Mouse (Mus musculus) stomach, embryonic 14.5 days (tissue): ENCODE results near the gene Eif1ad. TPM values are rescaled to one million over a fixed set of nuclear protein-coding genes. Genes with fewer than 3 reads are reported as not detected.
A peak's percentile ranks its signal among the peaks of the same experiment; 100 is the strongest.
"Not testable (repeated sequence)": the region's sequence is repeated elsewhere in the genome, so short reads cannot be mapped to it uniquely, and the experiment has no call there.

Experiments
- ATAC-seq: fragments of 200-750 bp; cut with Nextera tagmentation; 2 replicates; pipeline ENCODE4 v1.8.0; 2017; ENCODE audit warnings: low read depth, moderate TSS enrichment; ENCODE audit not compliant: insufficient number of reproducible peaks, insufficient read depth, low FRiP score
- H3K27ac ChIP-seq: fragments of 300-500 bp; sonication (generic); 2 replicates; pipeline ENCODE4 v1.5.1; 2014; ENCODE audit warnings: mild to moderate bottlenecking, low read length, moderate library complexity, mixed read lengths
- H3K27me3 ChIP-seq: fragments of 300-500 bp; sonication (generic); 2 replicates; pipeline ENCODE4 v1.6.1; 2014; ENCODE audit warnings: low read length, control low read depth, mixed read lengths; ENCODE audit not compliant: control insufficient read depth, insufficient read depth
- H3K36me3 ChIP-seq: fragments of 300-500 bp; sonication (generic); 2 replicates; pipeline ENCODE4 v1.6.1; 2014; ENCODE audit warnings: mild to moderate bottlenecking, control low read depth, low read length, moderate library complexity, mixed read lengths; ENCODE audit not compliant: control insufficient read depth, insufficient read depth
- H3K4me1 ChIP-seq: fragments of 300-500 bp; sonication (generic); 2 replicates; pipeline ENCODE4 v1.6.1; 2014; ENCODE audit warnings: low read length, control low read depth, mixed read lengths; ENCODE audit not compliant: control insufficient read depth, insufficient read depth
- H3K4me2 ChIP-seq: fragments of 300-500 bp; sonication (generic); replicated peaks from 2 replicates; pipeline ENCODE4 v1.6.1; 2014; ENCODE audit warnings: low read depth, low read length, control low read depth
- H3K4me3 ChIP-seq: fragments of 300-500 bp; sonication (generic); 2 replicates; pipeline ENCODE4 v1.5.1; 2014; ENCODE audit warnings: low read depth, low read length, control low read depth
- H3K9ac ChIP-seq: fragments of 300-500 bp; sonication (generic); replicated peaks from 2 replicates; pipeline ENCODE4 v1.6.1; 2014; ENCODE audit warnings: low read depth, mild to moderate bottlenecking, control low read depth, low read length, moderate library complexity, mixed read lengths
- H3K9me3 ChIP-seq: fragments of 300-500 bp; sonication (generic); 2 replicates; pipeline ENCODE4 v1.6.1; 2016; ENCODE audit warnings: low read depth, low read length, control low read depth; ENCODE audit not compliant: control insufficient read depth
- WGBS: fragments of 180-500 bp; shearing (Covaris S2); extraction: QIAGEN DNeasy Blood & Tissue Kit; methylation state at CpG from one replicate; pipeline ENCODE4 v1.1.7; 2014; 5-methylcytosine and 5-hydroxymethylcytosine counted together
- polyA plus RNA-seq: library from polyadenylated mRNA; unstranded; fragments of >200 nt; fragmentation: Nextera tagmentation; extraction: Ambion mirVana; gene quantifications from 2 replicates; pipeline ENCODE4 v1.2.1, GENCODE M21; 2014

The Eif1ad gene
- polyA plus RNA-seq, 1 experiment from 2014 or later, result 45.9 TPM

- peak overlapping the region; percentile 95 for H3K4me3 ChIP-seq
Observed at GRCm38 (mm10) chr19:5388011-5388441, 21.5 kb downstream of the Eif1ad start.

GRCm38 (mm10) chr19:5388588-5389242, 22.2 kb downstream of the Eif1ad start, which contains the start of gene Sart1:
Gene Sart1, minus strand, starts transcription at chr19:5388703.
- peaks cover 19% of the 10 kb centered on the region for H3K4me1 ChIP-seq
- peaks cover 22% of the 10 kb centered on the region for H3K36me3 ChIP-seq
- peak; percentile 95 for ATAC-seq
- H3K4me2 ChIP-seq, result peak within 1 kb of the TSS; percentile 86
- no peaks in the 10 kb centered on the region for H3K9me3 ChIP-seq
- peak within 1 kb of the TSS; percentile 83 for H3K9ac ChIP-seq
- no peaks in the 10 kb centered on the region for H3K27me3 ChIP-seq
- WGBS, result 3% methylated on average over 43 of the region's 43 CpGs
- H3K4me3 ChIP-seq, result peak within 1 kb of the TSS; percentile 95
- peak within 1 kb of the TSS; percentile 87; the same call in 1 of the 2 replicates for H3K27ac ChIP-seq

More at GRCm38 (mm10) chr19:5388011-5388441, 21.5 kb downstream of the Eif1ad start:
- Histone ChIP-seq H3K4me2 (peak overlapping the region; percentile 86), H3K27ac (peak overlapping the region; percentile 79; the same call in 1 of the 2 replicates), H3K9ac (peak overlapping the region; percentile 83), H3K4me1 (peaks cover 19% of the 10 kb centered on the region), H3K27me3 (no peaks in the 10 kb centered on the region), H3K36me3 (peaks cover 28% of the 10 kb centered on the region), H3K9me3 (no peaks in the 10 kb centered on the region)
- WGBS, result under 1% methylated on average over 43 of the region's 43 CpGs
- ATAC-seq, result peak; percentile 21; the same call in 1 of the 2 replicates

- whole genome bisulfite sequencing, result 20% methylated on average over 12 of the region's 12 CpGs
- Histone ChIP-seq H3K9ac (peak overlapping the region; percentile 37; the same call in 1 of the 2 replicates), H3K9me3 (no peaks in the 10 kb centered on the region), H3K27ac (peak overlapping the region; percentile 52; the same call in 1 of the 2 replicates), H3K4me2 (peak overlapping the region; percentile 86), H3K36me3 (peaks cover 12% of the 10 kb centered on the region; the same call in 1 of the 2 replicates), H3K4me3 (peak overlapping the region; percentile 95), H3K27me3 (no peaks in the 10 kb centered on the region), H3K4me1 (peaks cover 19% of the 10 kb centered on the region)
- no peak for ATAC-seq
Observed at GRCm38 (mm10) chr19:5389647-5390046, 23.1 kb downstream of the Eif1ad start.

- ATAC-seq, result no peak
- Histone ChIP-seq H3K27ac (peak overlapping the region; percentile 52; the same call in 1 of the 2 replicates), H3K9me3 (no peaks in the 10 kb centered on the region), H3K4me3 (peak overlapping the region; percentile 95), H3K4me1 (peaks cover 19% of the 10 kb centered on the region), H3K36me3 (0 out of 2 replicates have a peak, but pooled peaks cover 5% of the 10 kb centered on the region), H3K4me2 (peak overlapping the region; percentile 86), H3K9ac (peak overlapping the region; percentile 37; the same call in 1 of the 2 replicates), H3K27me3 (no peaks in the 10 kb centered on the region)
- WGBS, result 49% methylated on average over 8 of the region's 8 CpGs
Observed at GRCm38 (mm10) chr19:5390416-5390815, 23.9 kb downstream of the Eif1ad start.

- ATAC-seq, result no peak
- no peak overlapping the region for H3K9ac ChIP-seq
- no peak overlapping the region for H3K4me3 ChIP-seq
- H3K27me3 ChIP-seq, result no peaks in the 10 kb centered on the region
- H3K36me3 ChIP-seq, result no peaks in the 10 kb centered on the region
- no peak overlapping the region for H3K27ac ChIP-seq
- WGBS, result 56% methylated on average over 4 of the region's 4 CpGs
- peaks cover 7% of the 10 kb centered on the region; the same call in 1 of the 2 replicates for H3K4me1 ChIP-seq
- no peaks in the 10 kb centered on the region for H3K9me3 ChIP-seq
- no peak overlapping the region for H3K4me2 ChIP-seq
Observed at GRCm38 (mm10) chr19:5392892-5393291, 26.4 kb downstream of the Eif1ad start.

GRCm38 (mm10) chr19:5394168-5394567, 27.6 kb downstream of the Eif1ad start:
- H3K9ac ChIP-seq, result no peak overlapping the region
- WGBS, result 43% methylated on average over 10 of the region's 10 CpGs
- H3K36me3 ChIP-seq, result no peaks in the 10 kb centered on the region
- no peak overlapping the region for H3K27ac ChIP-seq
- no peaks in the 10 kb centered on the region for H3K27me3 ChIP-seq
- H3K4me2 ChIP-seq, result no peak overlapping the region
- ATAC-seq, result no peak
- H3K4me3 ChIP-seq, result no peak overlapping the region
- H3K4me1 ChIP-seq, result peaks cover 7% of the 10 kb centered on the region; the same call in 1 of the 2 replicates
- no peaks in the 10 kb centered on the region for H3K9me3 ChIP-seq

- WGBS, result 64% methylated on average over 4 of the region's 4 CpGs
- Histone ChIP-seq H3K9ac (no peak overlapping the region), H3K9me3 (no peaks in the 10 kb centered on the region), H3K27me3 (no peaks in the 10 kb centered on the region), H3K4me1 (peaks cover 2% of the 10 kb centered on the region; the same call in 1 of the 2 replicates), H3K4me3 (no peak overlapping the region), H3K4me2 (no peak overlapping the region), H3K36me3 (no peaks in the 10 kb centered on the region), H3K27ac (no peak overlapping the region)
- no peak for ATAC-seq
Observed at GRCm38 (mm10) chr19:5395371-5395770, 28.8 kb downstream of the Eif1ad start.

- ATAC-seq, result not testable (repeated sequence)
Observed at GRCm38 (mm10) chr19:5401073-5401472, 34.5 kb downstream of the Eif1ad start.

More at GRCm38 (mm10) chr19:5401073-5401472, 34.5 kb downstream of the Eif1ad start:
- not testable (repeated sequence) for H3K4me3 ChIP-seq, H3K4me2 ChIP-seq, H3K36me3 ChIP-seq, H3K4me1 ChIP-seq, H3K27ac ChIP-seq, H3K9me3 ChIP-seq, H3K9ac ChIP-seq, H3K27me3 ChIP-seq
- 70% methylated on average over 4 of the region's 4 CpGs for WGBS
